Mouse (Mus musculus) common myeloid progenitor, adult 5-6 weeks (primary cell): ENCODE results near the gene Ooep. TPM values are rescaled to one million over a fixed set of nuclear protein-coding genes. Genes with fewer than 3 reads are reported as not detected.
"Not testable (repeated sequence)": the region's sequence is repeated elsewhere in the genome, so short reads cannot be mapped to it uniquely, and the experiment has no call there.

Experiments used
- ATAC-seq: replicated peaks from 2 replicates; pipeline ENCODE4 v1.8.0; 2016; ENCODE audit warnings: low read depth, mild to moderate bottlenecking, moderate TSS enrichment, inconsistent platforms; ENCODE audit not compliant: poor library complexity, severe bottlenecking
- total RNA-seq: library from RNA; stranded (forward); fragments of 200-1000, 187-1606 nt; gene quantifications from 2 replicates; pipeline ENCODE4 v1.2.3, GENCODE M21; 2017

The Ooep gene
- total RNA-seq, 1 experiment from 2014 or later: not detected

DNA sequence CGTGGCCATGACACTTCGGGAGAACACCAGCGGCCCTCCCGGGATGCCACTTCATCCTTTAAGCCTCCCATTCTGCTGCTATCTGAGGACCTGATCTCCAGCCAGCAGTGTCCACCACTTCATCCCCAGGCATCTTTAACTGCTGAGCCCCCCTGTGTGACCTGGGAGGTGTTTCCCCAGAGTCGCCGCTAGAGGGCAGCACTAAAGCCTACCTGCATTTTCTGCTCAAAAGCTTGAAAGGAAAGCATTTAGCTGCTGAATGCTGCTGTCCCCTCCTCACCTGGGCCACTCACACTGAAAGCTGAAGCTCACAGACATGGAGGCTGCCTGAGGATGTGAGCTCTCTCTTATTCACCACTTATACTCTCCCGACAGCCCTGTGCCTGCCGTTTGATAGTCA lies 38.2 kb downstream of the Ooep start:
- peak; percentile 80; the same call in 1 of the 2 replicates for ATAC-seq

- not testable (repeated sequence) for ATAC-seq
Observed at GRCm38 (mm10) chr9:78337050-78337449, 41.5 kb downstream of the Ooep start.

DNA sequence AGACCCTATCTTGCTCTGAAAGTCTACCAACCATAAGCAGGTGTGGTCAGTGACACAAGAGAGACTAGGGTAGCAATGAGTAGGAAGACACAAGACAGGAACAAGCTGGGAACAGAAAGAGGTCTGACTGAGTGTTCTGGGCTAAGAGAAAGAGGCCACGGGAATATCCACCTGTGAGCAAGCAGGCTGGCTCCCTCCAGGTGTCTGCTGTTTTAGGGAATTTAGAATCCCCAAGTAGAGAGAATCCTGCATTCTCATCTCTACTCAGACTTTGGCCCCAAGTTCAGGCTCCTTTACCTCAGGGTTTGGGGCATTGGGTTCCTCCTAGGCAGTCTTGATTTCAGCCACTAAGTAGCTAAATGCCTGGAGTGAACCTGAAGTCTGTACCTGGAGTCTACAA lies 51.2 kb downstream of the Ooep start, which contains the start of gene Omt2b:
Gene Omt2b, plus strand, starts transcription at position 301 of the 400 bp plus-strand sequence.
- not testable (repeated sequence) for ATAC-seq

Other genes starting within 250 kb of the Ooep start
- gene Gsta4, start 196.0 kb downstream of the Ooep start, total RNA-seq: 6.6 and 13.0 TPM in 2 replicates
- not detected in 2 replicates for gene Gsta1, start 148.1 kb downstream of the Ooep start, total RNA-seq
- not detected in 2 replicates for gene Gm3776, start 121.6 kb downstream of the Ooep start, total RNA-seq
- not detected in 2 replicates for gene Gm10639, start 88.8 kb downstream of the Ooep start, total RNA-seq
- gene Omt2a, start 63.9 kb downstream of the Ooep start, total RNA-seq: not detected in 2 replicates
- not detected in 2 replicates for gene Omt2b, start 51.1 kb downstream of the Ooep start, total RNA-seq
- not detected in 2 replicates for gene Gsta2, start 22.9 kb downstream of the Ooep start, total RNA-seq
- not detected in 2 replicates for gene Dppa5a, start 10.5 kb downstream of the Ooep start, total RNA-seq
- 0.37 and 0.82 TPM in 2 replicates for gene Ddx43, start 17.1 kb upstream of the Ooep start, total RNA-seq
- 19.8 and 22.1 TPM in 2 replicates for gene Cgas, start 64.5 kb upstream of the Ooep start, total RNA-seq
- gene Mto1, start 69.5 kb upstream of the Ooep start, total RNA-seq: 28.3 and 49.4 TPM in 2 replicates
- 0.41 TPM in 1 of 2 replicates, not detected in the other for gene Gm17324, start 70.1 kb upstream of the Ooep start, total RNA-seq
- 14,048 and 16,425 TPM in 2 replicates for gene Eef1a1, start 110.4 kb upstream of the Ooep start, total RNA-seq
- gene Slc17a5, start 209.3 kb upstream of the Ooep start, total RNA-seq: 5.9 and 8.7 TPM in 2 replicates
- gene Cd109, start 236.8 kb upstream of the Ooep start, total RNA-seq: not detected in 2 replicates